In the genomic region with DNA sequence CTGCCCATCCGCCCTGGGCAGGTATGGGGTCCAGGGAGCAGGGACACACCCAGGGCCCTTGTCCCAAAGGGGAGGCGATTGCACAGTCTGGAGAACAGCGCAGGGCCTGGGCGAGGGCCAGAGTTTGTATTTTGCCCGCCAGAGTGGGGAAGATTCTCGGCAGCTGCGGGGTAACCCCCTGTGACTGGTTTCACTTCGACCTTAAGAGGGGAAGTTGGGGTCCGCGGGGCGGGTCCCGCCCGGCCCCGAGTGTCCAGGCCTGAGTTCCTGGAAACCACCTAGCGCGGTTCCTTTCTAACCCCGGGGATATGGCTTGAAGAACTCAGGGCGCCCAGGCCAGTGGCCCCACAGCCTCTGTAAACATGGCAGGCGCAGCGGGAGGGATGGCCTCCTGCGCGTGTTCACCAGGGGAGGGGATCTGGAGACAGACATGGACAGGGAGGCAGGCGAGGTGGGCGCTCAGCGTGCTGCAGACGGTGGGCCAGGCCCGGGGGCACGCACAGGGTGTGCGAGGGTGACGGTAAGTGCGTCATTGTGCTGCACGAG, we compare ENCODE assay signal across 12 mouse cellular contexts. TPM values are rescaled to one million over a fixed set of nuclear protein-coding genes. Genes with fewer than 3 reads are reported as not detected.
DNase-seq lines count a peak whose midpoint lies in the region; ATAC-seq and TF ChIP-seq lines count a peak whose summit lies in the region.
"Had no signal": no experiment of that assay in that cellular context is flagged by ENCODE, and none has a peak within 500 bp of the region (broad histone marks: within the 10 kb centered on the region; RNA-seq: fewer than 3 reads in every experiment).

No protein-coding gene starts in this region.

- no peak overlapping the region for H3K9ac ChIP-seq in hindbrain, embryonic 12.5 days
- H3K9ac ChIP-seq in hindbrain, embryonic 16.5 days (ENCODE audit: low read depth, low read length) = no peak overlapping the region
- H3K9ac ChIP-seq in CH12.LX (ENCODE audit: insufficient read depth, low read depth) (0 out of 2 replicates have a peak overlapping the region, but pooled peaks have one; percentile 2), ES-E14 (ENCODE audit: insufficient read depth, low read depth, low read length, poor library complexity, severe bottlenecking) (peak overlapping the region; percentile 49)
- H3K9ac ChIP-seq: limb, embryonic 12.5 days had no signal

- H3K27me3 ChIP-seq in hindbrain, embryonic 12.5 days = peaks cover 24% of the 10 kb centered on the region; the same call in 1 of the 2 replicates
- H3K27me3 ChIP-seq in hindbrain, embryonic 16.5 days (replicated peaks; ENCODE audit: control insufficient read depth, insufficient read depth, low read length) = no peaks in the 10 kb centered on the region
- no peaks in the 10 kb centered on the region for H3K27me3 ChIP-seq in CH12.LX (replicated peaks)
- H3K27me3 ChIP-seq in small intestine, adult 2 months (ENCODE audit: control insufficient read depth, insufficient read depth, low read length) = no peaks in the 10 kb centered on the region
- H3K27me3 ChIP-seq: limb, embryonic 12.5 days had no signal

- no peak overlapping the region for H3K4me2 ChIP-seq in hindbrain, embryonic 12.5 days (replicated peaks)
- no peak overlapping the region for H3K4me2 ChIP-seq in hindbrain, embryonic 16.5 days (ENCODE audit: low read length)
- peak overlapping the region; percentile 24; the same call in 1 of the 2 replicates for H3K4me2 ChIP-seq in CH12.LX (ENCODE audit: insufficient read depth, low read depth, poor library complexity, severe bottlenecking)
- H3K4me2 ChIP-seq: limb, embryonic 12.5 days had no signal

- no peak for TF ChIP-seq RAD21 in CH12.LX (IDR thresholded peaks at IDR 0.05; ENCODE audit: low read depth, low read length)

- no peaks in the 10 kb centered on the region for H3K79me2 ChIP-seq in CH12.LX (replicated peaks; ENCODE audit: control insufficient read depth, extremely low read depth, insufficient read depth, poor library complexity, severe bottlenecking)

- dilution Hi-C loops in CH12.LX (cut with MboI; ENCODE audit: extremely low pct_ligation_motif_present, extremely low pct_unique_long_range_greater_than_20kb, low sequenced_read_pairs) = no loop called here

- H3K27ac ChIP-seq in hindbrain, embryonic 12.5 days = no peak overlapping the region
- H3K27ac ChIP-seq in hindbrain, embryonic 16.5 days (ENCODE audit: low read depth, low read length) = no peak overlapping the region
- H3K27ac ChIP-seq in CH12.LX (ENCODE audit: insufficient read depth, low read depth) (peak overlapping the region; percentile 80), ES-E14 (ENCODE audit: insufficient read depth, low read depth, low read length, poor library complexity, severe bottlenecking) (no peak overlapping the region)
- peak overlapping the region; percentile 45; the same call in 1 of the 2 replicates for H3K27ac ChIP-seq in small intestine, adult 2 months (ENCODE audit: insufficient read depth, low read depth, low read length)
- H3K27ac ChIP-seq: limb, embryonic 12.5 days had no signal

- TF ChIP-seq EP300 in CH12.LX (IDR thresholded peaks at IDR 0.05; ENCODE audit: low read length) = no peak

- TF ChIP-seq CTCF in CH12.LX (conservative IDR thresholded peaks at IDR 0.05 in 1 of 2, IDR thresholded peaks at IDR 0.05 in 1 of 2; ENCODE audit: low read depth in 2 of 2, low read length in 2 of 2) = no peak
- TF ChIP-seq CTCF in small intestine, adult 2 months (IDR thresholded peaks at IDR 0.05; ENCODE audit: extremely low read depth, insufficient read length, insufficient replicate concordance, low read depth, low read length) = no peak

- no peak for TF ChIP-seq POLR2A in CH12.LX (IDR thresholded peaks at IDR 0.05; ENCODE audit: low read depth, low read length)
- TF ChIP-seq POLR2A in small intestine, adult 2 months (IDR thresholded peaks at IDR 0.05; ENCODE audit: low read depth, low read length) = no peak

- no peak overlapping the region for H3K4me3 ChIP-seq in hindbrain, embryonic 12.5 days
- no peak overlapping the region for H3K4me3 ChIP-seq in hindbrain, embryonic 16.5 days (ENCODE audit: low read length)
- H3K4me3 ChIP-seq in CH12.LX (replicated peaks in 1 of 3; ENCODE audit: low read depth in 2 of 3, low read length in 2 of 3, poor library complexity in 1 of 3) (peak overlapping the region in 2 of 3 experiments; percentile 41 to 48), ES-E14 (ENCODE audit: insufficient read depth in 1 of 2, low read depth in 1 of 2, low read length in 2 of 2, poor library complexity in 1 of 2, severe bottlenecking in 1 of 2) (peak overlapping the region; percentile 27 to 37)
- no peak overlapping the region for H3K4me3 ChIP-seq in small intestine, adult 2 months (ENCODE audit: low read depth, low read length)
- H3K4me3 ChIP-seq: limb, embryonic 12.5 days had no signal

- in situ Hi-C loops in CH12.LX (cut with MboI; ENCODE audit: low pct_ligation_motif_present, low pct_unique_long_range_greater_than_20kb, low sequenced_read_pairs) = loop anchor here (5.0 kb wide), 1 partner anchor 34 kb away; no protein-coding TSS in a partner anchor
- in situ Hi-C loops in ES-E14 (cut with MboI; ENCODE audit: low sequenced_read_pairs in 2 of 2, unreplicated experiment in 2 of 2) = no loop called here

- WGBS in hindbrain, embryonic 12.5 days = 93% methylated on average over 32 of the region's 32 CpGs
- WGBS in hindbrain, embryonic 16.5 days = 95% methylated on average over 32 of the region's 32 CpGs
- WGBS in small intestine, adult 2 months = 91% methylated on average over 32 of the region's 32 CpGs

- H3K4me1 ChIP-seq in hindbrain, embryonic 12.5 days = peaks cover 19% of the 10 kb centered on the region
- H3K4me1 ChIP-seq in hindbrain, embryonic 16.5 days (ENCODE audit: control insufficient read depth, insufficient read depth, low read depth, low read length) = peaks cover 18% of the 10 kb centered on the region
- H3K4me1 ChIP-seq in CH12.LX (ENCODE audit: control insufficient read depth in 1 of 2, insufficient read depth in 2 of 2) (peaks cover 42 to 76% of the 10 kb centered on the region in 2 experiments), ES-E14 (ENCODE audit: control insufficient read depth in 2 of 2, insufficient read depth in 2 of 2, low read length in 2 of 2, poor library complexity in 1 of 2) (peaks cover 2 to 42% of the 10 kb centered on the region in 2 experiments; a peak in 3 of 4 replicates)
- peaks cover 40% of the 10 kb centered on the region for H3K4me1 ChIP-seq in small intestine, adult 2 months (ENCODE audit: control insufficient read depth, insufficient read depth, insufficient read length, low read length)

- H3K36me3 ChIP-seq in hindbrain, embryonic 12.5 days = peaks cover 59% of the 10 kb centered on the region
- H3K36me3 ChIP-seq in hindbrain, embryonic 16.5 days (ENCODE audit: control insufficient read depth, insufficient read depth, low read length) = peaks cover 40% of the 10 kb centered on the region
- H3K36me3 ChIP-seq in CH12.LX (replicated peaks in 1 of 2; ENCODE audit: control insufficient read depth in 1 of 2, insufficient read depth in 1 of 2, low read length in 1 of 2) (peaks cover 44 to 63% of the 10 kb centered on the region in 2 experiments), ES-E14 (ENCODE audit: control insufficient read depth, insufficient read depth, low read length, poor library complexity, severe bottlenecking) (peaks cover 37% of the 10 kb centered on the region; the same call in 1 of the 2 replicates)
- H3K36me3 ChIP-seq in small intestine, adult 2 months (ENCODE audit: control insufficient read depth, insufficient read depth, low read length) = peaks cover 28% of the 10 kb centered on the region

- no peaks in the 10 kb centered on the region for H3K9me3 ChIP-seq in hindbrain, embryonic 12.5 days (replicated peaks)
- no peaks in the 10 kb centered on the region for H3K9me3 ChIP-seq in hindbrain, embryonic 16.5 days (ENCODE audit: control insufficient read depth, low read length)
- no peaks in the 10 kb centered on the region for H3K9me3 ChIP-seq in CH12.LX (replicated peaks; ENCODE audit: low read length)
- no peaks in the 10 kb centered on the region for H3K9me3 ChIP-seq in ES-E14 (ENCODE audit: control insufficient read depth, insufficient read depth, low read depth, low read length)
- H3K9me3 ChIP-seq: limb, embryonic 12.5 days had no signal

- DNase-seq in CH12.LX (ENCODE audit: extremely low read depth) = peak; percentile 53
- DNase-seq in ES-E14 (ENCODE audit: low read depth, low spot score) = no peak
- no peak for DNase-seq in kidney, adult 11 months
- DNase-seq: adrenal gland, postnatal 10 days; lung, postnatal 14 days had no signal

- ATAC-seq in hindbrain, embryonic 12.5 days (ENCODE audit: low FRiP score) = 0 out of 2 replicates have a peak, but pooled peaks have one; percentile 4
- ATAC-seq in hindbrain, embryonic 16.5 days = no peak
- no peak for ATAC-seq in erythroblast, adult 5-6 weeks (replicated peaks; ENCODE audit: low FRiP score, poor library complexity, severe bottlenecking)

RNA-seq across cellular contexts. Expression of a gene that starts 7.6 kb away (rescaled TPM):
- polyA plus RNA-seq in hindbrain, embryonic 12.5 days (2016; fragmentation: Nextera tagmentation; extraction: Ambion mirVana) = 38.2 and 38.3 TPM in 2 replicates
- polyA plus RNA-seq in hindbrain, embryonic 16.5 days (2015; fragmentation: Nextera tagmentation; extraction: Ambion mirVana) = 48.6 and 49.9 TPM in 2 replicates
- total RNA-seq in CH12.LX (2012; rRNA removed) = 25.3 and 28.5 TPM in 2 replicates
- 22.8 and 27.1 TPM in 2 replicates for total RNA-seq in CH12.LX (2014; rRNA removed)
- 31.9 and 36.1 TPM in 2 replicates for polyA plus RNA-seq in CH12.LX (2012; ENCODE audit: insufficient read length, low read depth)
- total RNA-seq in ES-E14 (2012; rRNA removed) = 49.9 and 58.2 TPM in 2 replicates
- polyA plus RNA-seq in small intestine, adult 2 months (2012; rRNA removed) = 190 and 222 TPM in 2 replicates
- total RNA-seq in erythroblast, adult 5-6 weeks (2015; ENCODE audit: low replicate concordance) = 8.2 and 9.6 TPM in 2 replicates
- 3.8 and 6.4 TPM in 2 replicates for total RNA-seq in erythroblast, adult 5-6 weeks (2017; ENCODE audit: low replicate concordance)

RNA-seq across cellular contexts. Expression of a gene that starts 8.2 kb away (rescaled TPM):
- 84.5 and 85.5 TPM in 2 replicates for polyA plus RNA-seq in hindbrain, embryonic 12.5 days (2016; fragmentation: Nextera tagmentation; extraction: Ambion mirVana)
- 115 and 118 TPM in 2 replicates for polyA plus RNA-seq in hindbrain, embryonic 16.5 days (2015; fragmentation: Nextera tagmentation; extraction: Ambion mirVana)
- 37.4 and 45.9 TPM in 2 replicates for total RNA-seq in CH12.LX (2012; rRNA removed)
- total RNA-seq in CH12.LX (2014; rRNA removed) = 12.4 and 13.8 TPM in 2 replicates
- polyA plus RNA-seq in CH12.LX (2012; ENCODE audit: insufficient read length, low read depth) = 16.3 and 25.8 TPM in 2 replicates
- 52.7 and 71.0 TPM in 2 replicates for total RNA-seq in ES-E14 (2012; rRNA removed)
- 129 and 414 TPM in 2 replicates for polyA plus RNA-seq in small intestine, adult 2 months (2012; rRNA removed)
- total RNA-seq in erythroblast, adult 5-6 weeks (2015; ENCODE audit: low replicate concordance) = 4.8 and 12.1 TPM in 2 replicates
- total RNA-seq in erythroblast, adult 5-6 weeks (2017; ENCODE audit: low replicate concordance) = 5.9 and 6.3 TPM in 2 replicates

RNA-seq across cellular contexts. Expression of a gene that starts 13.8 kb away (rescaled TPM):
- polyA plus RNA-seq in hindbrain, embryonic 12.5 days (2016; fragmentation: Nextera tagmentation; extraction: Ambion mirVana) = 126 and 134 TPM in 2 replicates
- 622 and 635 TPM in 2 replicates for polyA plus RNA-seq in hindbrain, embryonic 16.5 days (2015; fragmentation: Nextera tagmentation; extraction: Ambion mirVana)
- total RNA-seq in CH12.LX (2012; rRNA removed) (1.8 and 1.9 TPM in 2 replicates), CH12.LX (2014; rRNA removed) (0.32 and 0.87 TPM in 2 replicates), ES-E14 (2012; rRNA removed) (4.3 and 5.2 TPM in 2 replicates)
- 0.65 and 0.99 TPM in 2 replicates for polyA plus RNA-seq in CH12.LX (2012; ENCODE audit: insufficient read length, low read depth)
- polyA plus RNA-seq in small intestine, adult 2 months (2012; rRNA removed) = 14.9 and 26.3 TPM in 2 replicates
- not detected in 2 replicates for total RNA-seq in erythroblast, adult 5-6 weeks (2015; ENCODE audit: low replicate concordance)
- total RNA-seq in erythroblast, adult 5-6 weeks (2017; ENCODE audit: low replicate concordance) = 1.5 TPM in 1 of 2 replicates, not detected in the other

RNA-seq across cellular contexts. Expression of a gene that starts 36.5 kb away (rescaled TPM):
- polyA plus RNA-seq in hindbrain, embryonic 12.5 days (2016; fragmentation: Nextera tagmentation; extraction: Ambion mirVana) = 16.0 and 17.7 TPM in 2 replicates
- polyA plus RNA-seq in hindbrain, embryonic 16.5 days (2015; fragmentation: Nextera tagmentation; extraction: Ambion mirVana) = 21.9 and 23.9 TPM in 2 replicates
- total RNA-seq in CH12.LX (2012; rRNA removed) = 11.3 and 11.6 TPM in 2 replicates
- 3.3 and 7.0 TPM in 2 replicates for total RNA-seq in CH12.LX (2014; rRNA removed)
- polyA plus RNA-seq in CH12.LX (2012; ENCODE audit: insufficient read length, low read depth) = 22.2 and 23.4 TPM in 2 replicates
- 7.8 and 11.5 TPM in 2 replicates for total RNA-seq in ES-E14 (2012; rRNA removed)
- 63.9 and 71.9 TPM in 2 replicates for polyA plus RNA-seq in small intestine, adult 2 months (2012; rRNA removed)
- 21.7 and 29.2 TPM in 2 replicates for total RNA-seq in erythroblast, adult 5-6 weeks (2015; ENCODE audit: low replicate concordance)
- 3.9 and 5.4 TPM in 2 replicates for total RNA-seq in erythroblast, adult 5-6 weeks (2017; ENCODE audit: low replicate concordance)

RNA-seq across cellular contexts. Expression of a gene that starts 39.9 kb away (rescaled TPM):
- polyA plus RNA-seq in hindbrain, embryonic 12.5 days (2016; fragmentation: Nextera tagmentation; extraction: Ambion mirVana) = not detected in 2 replicates
- polyA plus RNA-seq in hindbrain, embryonic 16.5 days (2015; fragmentation: Nextera tagmentation; extraction: Ambion mirVana) = 0.11 and 0.14 TPM in 2 replicates
- total RNA-seq in CH12.LX (2012; rRNA removed) = 17.3 and 23.2 TPM in 2 replicates
- 4.5 and 5.6 TPM in 2 replicates for total RNA-seq in CH12.LX (2014; rRNA removed)
- polyA plus RNA-seq in CH12.LX (2012; ENCODE audit: insufficient read length, low read depth) = 11.4 and 12.5 TPM in 2 replicates
- 0.69 and 1.2 TPM in 2 replicates for total RNA-seq in ES-E14 (2012; rRNA removed)
- polyA plus RNA-seq in small intestine, adult 2 months (2012; rRNA removed) = 2.5 and 5.4 TPM in 2 replicates
- total RNA-seq in erythroblast, adult 5-6 weeks (2015; ENCODE audit: low replicate concordance) = not detected in 2 replicates
- 0.14 and 0.51 TPM in 2 replicates for total RNA-seq in erythroblast, adult 5-6 weeks (2017; ENCODE audit: low replicate concordance)
- total RNA-seq: midbrain, postnatal 0 days had no signal
- polyA plus RNA-seq: heart, embryonic 14.5 days; limb, embryonic 12.5 days; midbrain, postnatal 0 days had no signal

Comparison
In these comparisons a context has a peak if more than half of its experiments do, and no peak if none do; other contexts are left out.
1. H3K27ac ChIP-seq: peak in CH12.LX (single experiment) and small intestine, adult 2 months (single experiment); none in hindbrain, embryonic 12.5 days (single experiment), hindbrain, embryonic 16.5 days (single experiment) and ES-E14 (single experiment).
2. H3K4me3 ChIP-seq: peak in CH12.LX (2 of 3) and ES-E14 (2 of 2); none in hindbrain, embryonic 12.5 days (single experiment), hindbrain, embryonic 16.5 days (single experiment) and small intestine, adult 2 months (single experiment).
3. H3K9ac ChIP-seq: peak in CH12.LX (single experiment) and ES-E14 (single experiment); none in hindbrain, embryonic 12.5 days (single experiment) and hindbrain, embryonic 16.5 days (single experiment).